Mouse (Mus musculus) adrenal gland, adult (tissue): Measurements from ENCODE around the gene Vmn1r178.
"Not testable (repeated sequence)": the region's sequence is repeated elsewhere in the genome, so short reads cannot be mapped to it uniquely, and the experiment has no call there.

Experiments
- DNase-seq, 2 experiments: peaks; one replicate each; pipeline ENCODE4 v3.0.0; 2022 to 2023; ENCODE audit warnings: low spot score in 1 of 2; ENCODE audit not compliant: inconsistent age in 2 of 2

Vmn1r178 gene

GRCm38 (mm10) chr7:23891709-23892108, at the start of gene Vmn1r178:
Gene Vmn1r178 (plus strand): TSS chr7:23892009.
- DNase-seq: no peak

GRCm38 (mm10) chr7:23866349-23866748, 25.5 kb upstream of the Vmn1r178 start, which contains the start of gene Vmn1r177:
Gene Vmn1r177 (minus strand): TSS chr7:23866449.
- DNase-seq: not testable (repeated sequence)

GRCm38 (mm10) chr7:23876918-23877317, 14.9 kb upstream of the Vmn1r178 start:
- DNase-seq: not testable (repeated sequence)

- no peak for DNase-seq
Measured at GRCm38 (mm10) chr7:23926678-23927077, 34.9 kb downstream of the Vmn1r178 start, which contains the start of gene Vmn1r179. Gene Vmn1r179 (plus strand): TSS chr7:23926978.
